Mouse (Mus musculus): ENCODE measurements around the gene Fbn1.

DNA sequence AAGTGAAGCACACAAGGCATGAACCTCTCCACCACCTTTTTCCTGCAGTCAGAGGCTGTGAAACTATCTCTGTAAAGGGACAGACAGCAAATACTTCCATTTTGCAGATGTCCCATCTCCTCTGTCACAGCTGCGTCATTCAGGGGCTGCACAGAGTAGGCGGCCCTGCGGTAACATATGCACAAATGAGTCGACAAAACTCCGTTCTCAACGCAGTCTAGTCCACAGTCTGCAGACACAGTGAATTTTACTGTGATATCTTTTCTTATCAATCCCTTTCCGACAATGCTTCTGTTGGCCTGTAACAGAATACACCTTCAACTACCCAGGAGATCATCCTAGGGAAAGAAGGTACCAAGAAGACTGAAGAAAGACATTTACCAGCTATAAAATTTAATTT lies 9.6 kb downstream of the Fbn1 start:
- TF ChIP-seq EP300 (IDR thresholded peaks at IDR 0.05; ENCODE audit: low read depth) (no peak), CTCF (IDR thresholded peaks at IDR 0.05; ENCODE audit: low read depth) (no peak)

Data from liver, embryonic 14.5 days (tissue).